Mouse (Mus musculus) left cerebral cortex, adult 8-10 months (tissue): Measurements from ENCODE around the gene Clec2l. TPM values are rescaled to one million over a fixed set of nuclear protein-coding genes. Genes with fewer than 3 reads are reported as not detected.
"Not testable (repeated sequence)": the region's sequence is repeated elsewhere in the genome, so short reads cannot be mapped to it uniquely, and the experiment has no call there.

Source experiments
- DNase-seq, 2 experiments: peaks; one replicate each; pipeline ENCODE4 v3.0.0; 2022; ENCODE audit warnings: low spot score in 2 of 2
- total RNA-seq, 4 experiments: library from RNA; stranded (reverse); gene quantifications; 2 replicates each; pipeline ENCODE4 v1.2.4; 2022

Clec2l gene
- total RNA-seq, 4 experiments from 2014 or later = 53.3 to 64.2 (median 57.4) TPM

- DNase-seq = not testable (repeated sequence)
Measured at GRCm38 (mm10) chr6:38670488-38670887, 7.6 kb downstream of the Clec2l start.

- DNase-seq = no peak
Measured at GRCm38 (mm10) chr6:38671270-38671669, 8.4 kb downstream of the Clec2l start.

GRCm38 (mm10) chr6:38672011-38672410, 9.1 kb downstream of the Clec2l start:
- DNase-seq = no peak

GRCm38 (mm10) chr6:38676217-38676616, 13.3 kb downstream of the Clec2l start:
- DNase-seq = no peak

GRCm38 (mm10) chr6:38676723-38677122, 13.9 kb downstream of the Clec2l start:
- no peak for DNase-seq

- no peak for DNase-seq
Measured at GRCm38 (mm10) chr6:38677629-38678028, 14.8 kb downstream of the Clec2l start.

- DNase-seq = no peak
Measured at GRCm38 (mm10) chr6:38682532-38682931, 19.7 kb downstream of the Clec2l start.

GRCm38 (mm10) chr6:38687216-38687615, 24.3 kb downstream of the Clec2l start:
- DNase-seq = no peak

GRCm38 (mm10) chr6:38688841-38689240, 26.0 kb downstream of the Clec2l start:
- DNase-seq = no peak

GRCm38 (mm10) chr6:38690615-38691014, 27.7 kb downstream of the Clec2l start:
- DNase-seq = no peak

GRCm38 (mm10) chr6:38691052-38691451, 28.2 kb downstream of the Clec2l start:
- DNase-seq = no peak

GRCm38 (mm10) chr6:38692556-38692955, 29.7 kb downstream of the Clec2l start:
- DNase-seq = no peak

GRCm38 (mm10) chr6:38695380-38696054, 32.6 kb downstream of the Clec2l start:
- DNase-seq = peak; percentile 49 to 70

- peak in 1 of 2 experiments; percentile 57 for DNase-seq
Measured at GRCm38 (mm10) chr6:38696570-38696969, 33.7 kb downstream of the Clec2l start.

- DNase-seq = no peak
Measured at GRCm38 (mm10) chr6:38698233-38698889, 35.5 kb downstream of the Clec2l start.

- DNase-seq = no peak
Measured at GRCm38 (mm10) chr6:38701421-38701820, 38.6 kb downstream of the Clec2l start.

- no peak for DNase-seq
Measured at GRCm38 (mm10) chr6:38702810-38703399, 40.0 kb downstream of the Clec2l start.

GRCm38 (mm10) chr6:38703526-38703925, 40.7 kb downstream of the Clec2l start:
- no peak for DNase-seq

GRCm38 (mm10) chr6:38704264-38704984, 41.6 kb downstream of the Clec2l start:
- peak in 1 of 2 experiments; percentile 55 for DNase-seq

- DNase-seq = no peak
Measured at GRCm38 (mm10) chr6:38710449-38710848, 47.6 kb downstream of the Clec2l start.

GRCm38 (mm10) chr6:38713957-38714898, 51.4 kb downstream of the Clec2l start:
- DNase-seq = no peak
